Mouse (Mus musculus): Measurements from ENCODE around the gene Rgl3. TPM values are rescaled to one million over a fixed set of nuclear protein-coding genes. Genes with fewer than 3 reads are reported as not detected.

Rgl3 gene
- polyA plus RNA-seq, 1 experiment from 2014 or later: 1.8 TPM

DNA sequence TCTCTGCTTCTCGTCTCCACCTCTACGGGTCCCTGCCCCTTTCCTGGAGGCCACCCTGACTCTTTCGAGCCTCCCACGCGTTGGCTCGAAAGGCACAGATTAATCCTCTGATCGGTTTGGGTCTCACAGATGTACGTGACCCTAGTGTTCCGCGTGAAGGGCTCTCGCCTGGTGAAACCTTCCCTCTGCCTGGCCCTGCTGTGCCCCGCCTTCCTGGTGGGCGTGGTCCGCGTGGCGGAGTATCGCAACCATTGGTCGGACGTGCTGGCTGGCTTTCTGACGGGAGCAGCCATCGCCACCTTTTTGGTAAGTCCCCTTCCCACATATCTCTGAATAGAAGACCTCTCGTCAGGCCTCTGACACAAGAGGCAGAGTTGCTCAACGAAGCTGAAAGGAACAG, 45.0 kb downstream of the Rgl3 start:
- Histone ChIP-seq H3K4me1 (peaks cover 5% of the 10 kb centered on the region; the same call in 1 of the 2 replicates), H3K9me3 (replicated peaks) (no peaks in the 10 kb centered on the region), H3K36me3 (0 out of 2 replicates have a peak, but pooled peaks cover 2% of the 10 kb centered on the region), H3K4me2 (replicated peaks) (no peak overlapping the region), H3K9ac (no peak overlapping the region), H3K27me3 (peaks cover 20% of the 10 kb centered on the region; the same call in 1 of the 2 replicates), H3K4me3 (replicated peaks) (no peak overlapping the region), H3K27ac (replicated peaks) (no peak overlapping the region)
- WGBS: 18% methylated on average over 23 of the region's 23 CpGs
- ATAC-seq (ENCODE audit: insufficient number of reproducible peaks, low FRiP score, low TSS enrichment, low read depth): no peak

DNA sequence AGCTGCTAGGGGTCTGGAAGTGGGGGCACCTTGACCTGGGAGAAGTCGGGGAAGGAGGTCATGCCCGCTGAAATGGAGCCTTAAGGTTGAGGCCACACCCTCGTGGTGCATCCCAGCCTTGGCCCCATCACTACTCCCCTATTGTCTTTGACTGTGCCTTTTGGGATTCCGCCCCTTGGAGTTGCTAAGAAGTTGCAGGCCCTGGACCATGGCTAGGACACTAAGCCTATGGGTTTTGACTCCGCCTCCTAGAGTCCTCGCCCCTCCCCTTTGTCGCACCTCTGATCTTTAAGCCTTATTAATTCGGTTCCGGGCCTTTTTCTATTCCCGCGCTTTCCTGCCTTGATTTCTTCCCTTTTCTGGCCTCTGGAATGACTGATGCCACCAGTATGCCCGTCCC, 45.6 kb downstream of the Rgl3 start:
- peaks cover 20% of the 10 kb centered on the region; the same call in 1 of the 2 replicates for H3K27me3 ChIP-seq
- 49% methylated on average over 12 of the region's 12 CpGs for WGBS
- no peak overlapping the region for H3K9ac ChIP-seq

DNA sequence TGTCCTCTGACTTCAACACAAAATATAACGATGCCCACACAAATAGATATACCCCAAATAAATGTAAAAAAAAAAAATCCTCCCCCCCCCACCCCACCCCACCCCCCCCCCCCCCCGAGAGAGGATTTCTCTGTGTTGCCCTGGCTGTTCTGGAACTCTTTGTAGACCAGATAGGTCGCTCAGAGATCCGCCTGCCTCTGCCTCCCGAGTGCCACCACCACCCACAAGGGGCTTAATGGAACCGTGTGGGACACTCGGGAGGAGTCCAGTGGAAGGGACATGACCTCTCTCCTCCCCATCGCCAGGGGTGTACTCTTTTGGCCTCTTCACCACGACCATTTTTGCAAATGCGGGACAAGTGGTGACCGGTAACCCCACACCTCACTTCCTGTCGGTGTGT, 46.2 kb downstream of the Rgl3 start:
- peaks cover 7% of the 10 kb centered on the region for H3K4me1 ChIP-seq
- H3K4me2 ChIP-seq (replicated peaks): no peak overlapping the region
- H3K36me3 ChIP-seq: 0 out of 2 replicates have a peak, but pooled peaks cover 2% of the 10 kb centered on the region
- H3K27ac ChIP-seq (replicated peaks): no peak overlapping the region
- H3K9ac ChIP-seq: no peak overlapping the region
- H3K27me3 ChIP-seq: peaks cover 16% of the 10 kb centered on the region; the same call in 1 of the 2 replicates
- no peak overlapping the region for H3K4me3 ChIP-seq (replicated peaks)
- no peaks in the 10 kb centered on the region for H3K9me3 ChIP-seq (replicated peaks)
- WGBS: 73% methylated on average over 12 of the region's 12 CpGs
- ATAC-seq (ENCODE audit: insufficient number of reproducible peaks, low FRiP score, low TSS enrichment, low read depth): no peak

More for the DNA sequence above, 45.6 kb downstream of the Rgl3 start:
- Histone ChIP-seq H3K4me1 (peaks cover 5% of the 10 kb centered on the region; the same call in 1 of the 2 replicates), H3K36me3 (0 out of 2 replicates have a peak, but pooled peaks cover 2% of the 10 kb centered on the region), H3K4me3 (replicated peaks) (no peak overlapping the region), H3K4me2 (replicated peaks) (no peak overlapping the region), H3K27ac (replicated peaks) (no peak overlapping the region), H3K9me3 (replicated peaks) (no peaks in the 10 kb centered on the region)
- no peak for ATAC-seq (ENCODE audit: insufficient number of reproducible peaks, low FRiP score, low TSS enrichment, low read depth)

DNA sequence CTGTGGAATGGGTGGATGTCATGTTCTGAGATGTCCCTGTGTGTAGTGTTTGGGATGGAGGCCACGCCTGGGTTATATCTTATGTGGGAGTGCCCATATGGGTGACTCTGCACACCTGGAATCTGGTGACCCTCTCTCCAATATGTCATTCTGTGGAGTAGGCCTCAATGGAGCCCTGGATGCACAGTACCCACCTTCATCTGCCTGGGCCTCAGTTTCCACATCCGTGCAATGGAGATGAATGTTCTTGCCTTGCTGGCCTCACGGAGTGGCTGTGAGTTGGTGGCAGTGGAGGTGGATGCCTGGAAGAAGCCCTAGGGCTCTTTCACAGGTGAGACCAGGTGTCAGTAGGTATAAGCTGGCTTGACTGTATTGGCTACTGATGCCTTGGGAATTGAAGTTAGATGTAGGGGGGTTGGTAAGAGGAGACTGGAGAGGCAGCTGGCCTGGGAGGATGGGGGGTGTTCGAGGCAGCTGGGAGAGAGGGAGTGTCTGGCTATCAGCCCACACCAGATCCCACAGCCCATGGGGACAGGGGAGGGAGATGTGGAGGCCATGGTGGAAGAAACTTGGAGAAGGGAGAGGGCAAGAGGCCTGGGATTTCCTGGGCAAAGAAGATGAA, 50.9 kb downstream of the Rgl3 start:
- Histone ChIP-seq H3K4me2 (replicated peaks) (no peak overlapping the region), H3K4me1 (peaks cover 16% of the 10 kb centered on the region), H3K4me3 (replicated peaks) (no peak overlapping the region), H3K9me3 (replicated peaks) (no peaks in the 10 kb centered on the region), H3K36me3 (0 out of 2 replicates have a peak, but pooled peaks cover 2% of the 10 kb centered on the region), H3K27ac (replicated peaks) (no peak overlapping the region), H3K27me3 (peaks cover under 1% of the 10 kb centered on the region; the same call in 1 of the 2 replicates), H3K9ac (no peak overlapping the region)
- WGBS: 82% methylated on average over 4 of the region's 4 CpGs
- ATAC-seq (ENCODE audit: insufficient number of reproducible peaks, low FRiP score, low TSS enrichment, low read depth): no peak

DNA sequence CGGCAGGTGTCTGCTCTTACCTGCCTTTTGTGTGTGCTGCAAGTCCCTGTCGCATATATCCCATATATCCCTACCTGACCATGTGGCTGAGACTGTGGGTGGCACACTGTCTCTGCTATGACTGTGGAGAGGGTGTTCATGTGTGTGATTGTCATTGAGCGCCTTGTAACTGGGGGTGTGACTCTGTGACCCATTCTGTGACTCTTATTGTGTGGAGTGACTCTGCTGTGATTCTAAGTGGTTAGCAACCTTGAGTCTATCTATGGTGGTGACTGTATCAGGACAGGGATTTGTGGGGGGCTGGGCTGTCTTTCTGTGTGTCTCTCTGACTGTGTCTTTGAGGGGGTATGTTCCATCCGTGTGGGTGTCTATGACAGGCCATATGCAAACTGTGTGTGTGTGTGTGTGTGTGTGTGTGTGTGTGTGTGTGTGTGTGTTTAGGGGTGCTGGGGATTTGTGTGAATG, 51.5 kb downstream of the Rgl3 start:
- no peak overlapping the region for H3K9ac ChIP-seq
- peaks cover 16% of the 10 kb centered on the region for H3K4me1 ChIP-seq
- no peak overlapping the region for H3K27ac ChIP-seq (replicated peaks)
- ATAC-seq (ENCODE audit: insufficient number of reproducible peaks, low FRiP score, low TSS enrichment, low read depth): no peak
- no peaks in the 10 kb centered on the region for H3K27me3 ChIP-seq
- H3K4me3 ChIP-seq (replicated peaks): peak overlapping the region; percentile 67
- WGBS: 70% methylated on average over 4 of the region's 4 CpGs
- H3K4me2 ChIP-seq (replicated peaks): peak overlapping the region; percentile 88
- H3K36me3 ChIP-seq: 0 out of 2 replicates have a peak, but pooled peaks cover 2% of the 10 kb centered on the region
- H3K9me3 ChIP-seq (replicated peaks): no peaks in the 10 kb centered on the region

DNA sequence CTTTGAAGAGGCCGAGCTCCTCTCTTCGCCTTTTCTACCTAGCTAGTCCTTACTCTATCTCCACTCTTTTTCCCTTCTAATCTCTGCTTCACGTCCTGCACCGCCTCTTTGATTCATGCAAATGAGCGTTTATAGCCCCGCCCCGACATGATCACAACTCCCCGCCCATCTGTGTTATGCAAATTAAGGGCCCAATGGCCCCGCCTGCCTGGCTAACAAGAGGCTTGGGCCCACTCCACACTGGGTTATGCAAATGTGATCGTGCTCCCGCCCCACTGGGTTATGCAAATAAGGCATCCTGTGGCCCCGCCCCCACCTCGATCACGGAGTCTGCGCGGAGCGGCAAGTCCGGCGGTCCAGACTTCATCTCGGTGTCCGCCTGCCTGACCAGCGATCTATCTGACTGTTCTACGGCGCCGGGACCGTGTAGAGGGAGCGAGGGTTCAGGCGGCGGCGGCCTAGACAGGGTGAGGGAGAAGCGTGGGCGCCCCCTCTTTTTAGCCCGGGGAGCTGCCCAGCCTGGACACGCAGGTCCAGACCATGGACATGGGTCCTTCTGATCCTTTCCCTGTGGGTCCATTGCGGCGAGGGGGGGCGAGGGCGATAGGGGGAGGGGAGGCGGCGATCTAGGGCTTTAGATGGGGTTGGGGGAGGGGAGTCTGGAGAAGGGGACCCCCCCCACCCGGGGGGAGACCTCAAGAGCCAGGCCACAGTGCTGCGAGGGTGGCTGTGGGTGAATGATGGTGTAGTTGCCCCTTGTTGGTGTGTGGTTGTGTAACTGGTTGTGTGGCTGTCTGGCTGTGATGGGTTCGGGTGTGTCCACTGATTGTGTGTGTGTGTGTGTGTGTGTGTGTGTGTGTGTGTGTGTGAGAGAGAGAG, 52.3 kb downstream of the Rgl3 start, which contains the start of gene Plppr2:
TSS of gene Plppr2 (plus strand) at position 342 of the 879 bp plus-strand sequence.
- Histone ChIP-seq H3K4me3 (replicated peaks) (peak within 1 kb of the TSS; percentile 67), H3K9me3 (replicated peaks) (no peaks in the 10 kb centered on the region), H3K9ac (peak within 1 kb of the TSS; percentile 53), H3K4me2 (replicated peaks) (peak within 1 kb of the TSS; percentile 88), H3K27me3 (no peaks in the 10 kb centered on the region), H3K36me3 (0 out of 2 replicates have a peak, but pooled peaks cover 2% of the 10 kb centered on the region), H3K4me1 (peaks cover 16% of the 10 kb centered on the region), H3K27ac (replicated peaks) (peak within 1 kb of the TSS; percentile 48; the same call in 1 of the 2 replicates)
- 3% methylated on average over 43 of the region's 43 CpGs for WGBS
- peak; percentile 95 for ATAC-seq (ENCODE audit: insufficient number of reproducible peaks, low FRiP score, low TSS enrichment, low read depth)

DNA sequence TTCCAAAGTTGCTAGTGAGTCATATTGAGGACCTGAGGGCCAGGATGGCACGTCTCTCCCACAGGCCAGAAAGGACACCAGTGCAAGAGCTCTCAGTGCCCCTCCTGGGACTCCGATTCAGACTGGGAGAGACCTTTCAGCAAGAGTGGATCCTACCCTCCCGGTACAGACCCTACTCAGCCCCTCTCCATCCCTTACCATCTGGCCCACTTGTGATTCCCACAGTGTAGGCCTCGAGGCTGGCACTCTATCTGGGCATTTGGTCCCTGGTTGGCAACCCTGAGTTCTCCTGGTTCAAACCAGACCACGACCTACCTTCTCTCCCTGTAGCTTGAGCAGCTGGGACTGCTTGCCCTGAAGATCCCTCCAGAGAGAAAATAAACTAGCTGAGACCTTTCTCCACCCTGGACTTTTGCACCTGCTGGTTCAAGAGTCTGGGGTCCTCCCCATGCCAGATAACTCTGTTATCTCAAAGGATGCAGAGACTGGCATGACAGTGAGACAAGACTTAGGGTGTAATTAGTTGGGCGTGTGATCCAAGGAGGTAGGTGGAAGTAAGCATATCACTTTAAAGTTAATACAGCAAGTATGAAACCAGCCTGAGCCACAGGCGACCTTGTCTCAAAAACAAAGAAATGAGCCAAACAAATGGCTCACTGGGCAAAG, 53.6 kb downstream of the Rgl3 start:
- 89% methylated on average over 7 of the region's 7 CpGs for WGBS
- H3K4me2 ChIP-seq (replicated peaks): no peak overlapping the region

DNA sequence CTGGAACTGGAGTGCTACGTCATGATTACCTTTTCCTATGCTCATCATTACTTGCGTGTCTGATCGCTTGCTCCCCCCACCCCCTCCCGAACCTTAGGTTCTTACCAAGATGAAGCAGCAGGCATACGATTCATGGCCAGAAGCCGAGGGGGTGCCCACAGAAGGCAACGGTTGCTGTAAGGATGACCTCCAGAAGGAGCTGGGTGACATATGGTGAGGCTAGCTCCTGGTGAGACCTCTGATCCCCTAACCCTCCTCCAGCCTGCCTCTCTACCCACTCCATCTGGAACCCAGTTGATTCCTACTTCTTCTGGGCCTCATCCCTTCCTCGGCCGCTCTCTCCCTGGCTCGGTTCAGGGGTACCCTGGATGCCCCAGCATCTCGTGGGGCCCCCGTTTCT, 55.2 kb downstream of the Rgl3 start:
- no peak overlapping the region for H3K27ac ChIP-seq (replicated peaks)
- ATAC-seq (ENCODE audit: insufficient number of reproducible peaks, low FRiP score, low TSS enrichment, low read depth): no peak

More for the DNA sequence above, 53.6 kb downstream of the Rgl3 start:
- Histone ChIP-seq H3K9ac (no peak overlapping the region), H3K27ac (replicated peaks) (no peak overlapping the region), H3K4me3 (replicated peaks) (no peak overlapping the region), H3K36me3 (0 out of 2 replicates have a peak, but pooled peaks cover under 1% of the 10 kb centered on the region), H3K9me3 (replicated peaks) (no peaks in the 10 kb centered on the region), H3K4me1 (peaks cover 16% of the 10 kb centered on the region), H3K27me3 (no peaks in the 10 kb centered on the region)
- ATAC-seq (ENCODE audit: insufficient number of reproducible peaks, low FRiP score, low TSS enrichment, low read depth): no peak

DNA sequence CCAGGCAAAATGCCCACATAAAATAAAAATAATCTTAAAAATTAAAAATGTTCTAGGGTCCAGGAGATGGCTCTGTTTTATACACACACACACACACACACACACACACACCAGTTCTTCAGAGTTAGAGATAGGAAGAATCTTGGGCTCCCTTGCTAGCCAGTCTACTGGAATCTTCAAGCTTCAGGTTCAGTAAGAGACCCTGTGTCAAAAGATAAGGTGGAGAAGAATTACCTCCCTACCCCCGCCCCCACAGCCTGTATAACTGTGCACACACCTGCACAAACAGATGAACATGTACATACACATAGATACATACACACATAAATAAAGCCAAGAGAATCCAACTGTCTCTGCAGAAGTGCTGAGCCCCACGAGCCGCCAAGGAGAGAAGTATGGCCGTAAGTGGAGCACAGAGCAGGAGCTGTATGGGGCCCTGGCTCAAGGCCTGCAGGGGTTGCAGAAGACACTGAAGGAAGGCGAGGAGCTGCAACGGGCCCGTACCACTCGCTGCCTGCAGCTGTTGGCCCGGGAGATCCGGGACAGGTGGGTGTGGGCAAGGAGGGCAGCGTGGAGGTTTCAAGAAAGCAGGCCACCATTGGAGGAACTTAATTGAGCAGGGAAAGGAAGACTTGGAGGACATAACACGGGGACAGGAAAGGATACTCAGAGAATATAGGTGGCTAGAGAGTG, 56.7 kb downstream of the Rgl3 start:
- WGBS: 51% methylated on average over 12 of the region's 12 CpGs

More for the DNA sequence above, 55.2 kb downstream of the Rgl3 start:
- H3K36me3 ChIP-seq: no peaks in the 10 kb centered on the region
- no peak overlapping the region for H3K4me3 ChIP-seq (replicated peaks)
- H3K4me2 ChIP-seq (replicated peaks): no peak overlapping the region
- H3K9ac ChIP-seq: no peak overlapping the region
- H3K4me1 ChIP-seq: peaks cover 16% of the 10 kb centered on the region
- 87% methylated on average over 12 of the region's 12 CpGs for WGBS
- H3K9me3 ChIP-seq (replicated peaks): no peaks in the 10 kb centered on the region
- no peaks in the 10 kb centered on the region for H3K27me3 ChIP-seq

DNA sequence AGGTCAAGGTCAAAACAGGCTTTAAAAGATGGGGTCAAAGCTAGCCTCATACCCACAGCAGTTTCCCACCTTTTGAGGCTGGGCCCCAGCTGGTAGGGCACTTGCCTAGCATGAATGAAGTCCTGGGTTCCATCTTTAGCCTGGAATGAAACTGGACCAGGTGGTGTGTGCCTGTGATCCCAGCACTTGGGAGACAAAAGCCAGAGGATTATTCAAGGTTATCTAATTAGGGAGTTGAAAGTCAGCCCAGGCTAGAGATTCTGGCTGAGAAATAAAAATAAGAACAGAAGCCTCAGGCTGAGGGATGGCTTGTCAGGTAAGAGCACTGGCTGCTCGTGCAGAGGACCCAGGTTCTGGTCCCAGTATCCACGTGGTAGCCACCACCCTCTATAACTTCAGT, 57.2 kb downstream of the Rgl3 start:
- no peak overlapping the region for H3K4me3 ChIP-seq (replicated peaks)
- no peaks in the 10 kb centered on the region for H3K9me3 ChIP-seq (replicated peaks)
- H3K4me2 ChIP-seq (replicated peaks): no peak overlapping the region
- no peaks in the 10 kb centered on the region for H3K27me3 ChIP-seq
- no peak overlapping the region for H3K27ac ChIP-seq (replicated peaks)
- 49% methylated on average over 2 of the region's 2 CpGs for WGBS
- peaks cover 13% of the 10 kb centered on the region; the same call in 1 of the 2 replicates for H3K4me1 ChIP-seq
- no peaks in the 10 kb centered on the region for H3K36me3 ChIP-seq
- H3K9ac ChIP-seq: no peak overlapping the region
- no peak for ATAC-seq (ENCODE audit: insufficient number of reproducible peaks, low FRiP score, low TSS enrichment, low read depth)

More for the DNA sequence above, 56.7 kb downstream of the Rgl3 start:
- ATAC-seq (ENCODE audit: insufficient number of reproducible peaks, low FRiP score, low TSS enrichment, low read depth): no peak
- no peak overlapping the region for H3K27ac ChIP-seq (replicated peaks)
- H3K4me3 ChIP-seq (replicated peaks): no peak overlapping the region
- H3K27me3 ChIP-seq: no peaks in the 10 kb centered on the region
- no peak overlapping the region for H3K9ac ChIP-seq
- H3K4me1 ChIP-seq: peaks cover 11% of the 10 kb centered on the region; the same call in 1 of the 2 replicates
- no peaks in the 10 kb centered on the region for H3K36me3 ChIP-seq
- no peaks in the 10 kb centered on the region for H3K9me3 ChIP-seq (replicated peaks)
- no peak overlapping the region for H3K4me2 ChIP-seq (replicated peaks)

All from embryonic facial prominence, embryonic 15.5 days (tissue).